Mouse (Mus musculus): ENCODE measurements around the gene Cd79a. TPM values are rescaled to one million over a fixed set of nuclear protein-coding genes. Genes with fewer than 3 reads are reported as not detected.

The Cd79a gene
- polyA plus RNA-seq, 1 experiment from 2014 or later, result 0.52 TPM

DNA sequence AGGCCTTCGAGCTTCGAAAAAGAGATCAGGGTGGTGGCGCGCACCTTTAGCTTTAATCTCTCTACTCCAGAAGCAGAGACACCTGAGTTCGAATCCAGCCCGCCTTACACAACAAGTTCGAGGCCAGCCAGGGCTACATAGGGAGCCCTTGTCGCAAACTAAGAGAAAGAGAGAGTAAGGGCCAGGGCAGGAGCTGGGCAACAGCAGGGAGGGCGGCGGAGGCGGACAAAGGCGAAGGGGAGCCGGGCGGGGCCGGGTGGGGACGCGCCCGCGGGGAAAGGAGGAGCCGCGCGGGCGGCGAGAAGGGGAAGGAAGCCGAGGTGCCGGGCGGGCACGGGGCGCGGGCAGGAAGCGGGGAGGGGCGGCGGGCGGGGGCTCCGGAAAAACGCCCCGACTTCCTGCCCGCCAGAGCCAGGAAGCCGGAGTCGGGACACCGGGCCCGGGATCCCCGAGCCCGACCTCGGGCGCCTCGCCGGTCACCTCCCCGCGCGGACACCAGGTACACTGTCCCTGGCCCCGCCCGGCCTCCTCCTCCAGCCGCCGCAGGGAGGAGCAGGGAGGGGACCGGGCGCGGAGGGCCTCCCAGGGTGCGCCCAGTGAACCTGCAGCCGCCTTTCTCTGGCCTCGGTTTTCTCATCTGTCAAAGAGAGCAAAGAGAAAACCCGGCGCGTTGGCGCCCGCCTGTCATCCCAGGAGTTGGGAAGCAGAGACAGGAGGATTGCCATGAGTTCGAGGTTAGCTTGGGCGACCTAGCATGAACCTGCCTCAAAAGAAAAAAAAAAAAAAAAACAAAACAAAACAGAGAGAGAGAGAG is 5.7 kb downstream of the Cd79a start, which contains the start of gene Arhgef1:
Gene Arhgef1, plus strand, starts transcription at position 283 of the 814 bp plus-strand sequence.
- ATAC-seq (ENCODE audit: borderline replicate concordance, extremely low read depth, low FRiP score, low TSS enrichment), result peak; percentile 26
- H3K27me3 ChIP-seq, result no peaks in the 10 kb centered on the region
- WGBS, result 4% methylated on average over 42 of the region's 68 CpGs
- peak within 1 kb of the TSS; percentile 61 for H3K9ac ChIP-seq
- peak within 1 kb of the TSS; percentile 60 for H3K4me3 ChIP-seq
- peaks cover 46% of the 10 kb centered on the region for H3K4me1 ChIP-seq
- H3K27ac ChIP-seq, result peak within 1 kb of the TSS; percentile 89
- H3K36me3 ChIP-seq, result 0 out of 2 replicates have a peak, but pooled peaks cover under 1% of the 10 kb centered on the region
- no peaks in the 10 kb centered on the region for H3K9me3 ChIP-seq
- H3K4me2 ChIP-seq, result peak within 1 kb of the TSS; percentile 81

DNA sequence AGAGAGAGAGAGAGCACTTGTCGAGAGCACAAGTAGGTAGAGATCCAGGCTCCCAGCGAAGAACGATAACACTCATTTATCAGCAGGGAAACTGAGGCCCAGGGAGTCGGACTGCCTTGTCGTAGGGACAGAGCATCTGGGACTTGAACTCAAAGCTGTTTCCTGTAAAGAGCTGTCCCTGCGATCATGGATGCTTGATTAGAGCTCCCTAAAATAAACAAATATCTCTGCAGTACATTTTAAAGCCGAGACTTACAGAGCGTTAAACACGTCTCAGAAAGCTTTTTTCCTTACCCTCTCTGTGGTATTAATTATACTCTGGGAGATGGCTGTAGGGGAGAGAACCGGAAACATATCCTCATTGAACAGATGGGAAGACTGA is 6.3 kb downstream of the Cd79a start:
- ATAC-seq (ENCODE audit: borderline replicate concordance, extremely low read depth, low FRiP score, low TSS enrichment), result no peak
- no peaks in the 10 kb centered on the region for H3K9me3 ChIP-seq
- H3K4me1 ChIP-seq, result peaks cover 49% of the 10 kb centered on the region
- peak overlapping the region; percentile 61 for H3K9ac ChIP-seq
- 13% methylated on average over 10 of the region's 10 CpGs for WGBS
- H3K27ac ChIP-seq, result peak overlapping the region; percentile 89
- H3K4me2 ChIP-seq, result peak overlapping the region; percentile 81
- no peaks in the 10 kb centered on the region for H3K27me3 ChIP-seq
- H3K36me3 ChIP-seq, result 0 out of 2 replicates have a peak, but pooled peaks cover 4% of the 10 kb centered on the region
- peak overlapping the region; percentile 60 for H3K4me3 ChIP-seq

DNA sequence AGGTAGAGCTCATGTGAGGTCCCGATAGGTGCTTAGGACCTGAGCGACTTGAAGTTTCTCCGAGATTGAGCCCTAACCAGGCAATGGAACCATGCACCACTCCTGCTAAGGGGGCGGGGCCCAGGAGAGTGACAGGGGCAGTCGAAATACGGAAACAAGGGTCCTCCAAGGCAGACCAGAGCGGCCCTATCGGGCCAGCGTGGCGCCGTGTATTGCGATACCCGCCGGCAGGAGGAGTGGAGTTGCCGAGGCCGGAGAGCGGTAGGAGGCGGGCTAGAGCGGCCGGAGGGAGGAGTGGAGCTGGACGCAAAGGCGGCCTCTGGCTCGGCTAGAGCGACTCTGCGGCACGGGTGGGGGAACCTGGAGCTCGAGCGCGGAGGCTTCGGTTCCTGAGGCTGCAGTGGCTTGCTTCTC is 6.9 kb downstream of the Cd79a start:
- WGBS, result 1% methylated on average over 30 of the region's 30 CpGs
- H3K9ac ChIP-seq, result peak overlapping the region; percentile 75
- peak overlapping the region; percentile 60 for H3K4me3 ChIP-seq
- peaks cover 8% of the 10 kb centered on the region; the same call in 1 of the 2 replicates for H3K36me3 ChIP-seq
- H3K27me3 ChIP-seq, result no peaks in the 10 kb centered on the region
- ATAC-seq (ENCODE audit: borderline replicate concordance, extremely low read depth, low FRiP score, low TSS enrichment), result peak; percentile 96
- H3K9me3 ChIP-seq, result no peaks in the 10 kb centered on the region
- peak overlapping the region; percentile 81 for H3K4me2 ChIP-seq
- H3K27ac ChIP-seq, result peak overlapping the region; percentile 89
- H3K4me1 ChIP-seq, result peaks cover 49% of the 10 kb centered on the region

DNA sequence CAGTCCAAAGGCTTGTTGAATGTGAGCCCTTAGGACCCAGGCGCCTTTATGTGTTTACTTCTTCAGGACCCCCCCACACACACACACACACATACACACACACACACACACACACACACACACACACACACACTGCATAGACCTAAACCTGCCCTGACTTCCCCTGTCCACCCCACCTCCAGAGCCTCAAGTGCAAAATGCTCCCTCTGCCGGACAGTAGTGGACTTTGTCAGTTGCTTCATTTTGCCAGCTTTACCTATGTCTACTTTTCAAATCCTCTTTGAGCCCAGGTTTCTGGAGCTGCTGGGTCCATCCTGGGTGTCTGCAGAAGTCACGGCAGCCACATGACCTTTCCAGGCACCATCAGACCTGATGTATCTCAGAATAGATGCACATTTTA is 7.8 kb downstream of the Cd79a start:
- H3K4me3 ChIP-seq, result peak overlapping the region; percentile 60
- peak overlapping the region; percentile 75 for H3K9ac ChIP-seq
- no peaks in the 10 kb centered on the region for H3K9me3 ChIP-seq
- ATAC-seq (ENCODE audit: borderline replicate concordance, extremely low read depth, low FRiP score, low TSS enrichment), result no peak
- H3K27ac ChIP-seq, result peak overlapping the region; percentile 81; the same call in 1 of the 2 replicates
- H3K4me1 ChIP-seq, result peaks cover 49% of the 10 kb centered on the region
- WGBS, result 11% methylated on average over 3 of the region's 3 CpGs
- H3K4me2 ChIP-seq, result peak overlapping the region; percentile 81
- peaks cover 14% of the 10 kb centered on the region; the same call in 1 of the 2 replicates for H3K36me3 ChIP-seq
- H3K27me3 ChIP-seq, result no peaks in the 10 kb centered on the region

DNA sequence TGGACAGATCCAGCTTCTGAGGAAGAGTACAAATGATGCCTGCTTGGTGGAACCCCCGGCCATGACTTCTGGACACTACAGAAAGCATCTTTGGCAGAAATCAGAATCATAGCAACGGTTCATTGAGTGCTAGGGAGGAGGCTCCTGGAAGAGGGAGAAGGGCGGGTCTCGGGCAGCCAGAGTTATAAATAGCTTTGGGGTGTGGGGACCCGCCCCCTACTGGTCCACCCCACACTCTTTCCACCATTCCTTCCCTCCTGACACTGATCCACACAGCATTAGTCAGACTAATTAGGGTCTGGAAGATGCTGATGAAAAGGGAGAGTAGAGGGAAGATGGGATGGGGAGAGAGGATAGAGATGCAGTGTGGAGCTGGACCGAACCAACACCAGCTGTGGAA is 9.4 kb downstream of the Cd79a start:
- no peaks in the 10 kb centered on the region for H3K27me3 ChIP-seq
- H3K9ac ChIP-seq, result no peak overlapping the region
- no peaks in the 10 kb centered on the region for H3K9me3 ChIP-seq
- peaks cover 49% of the 10 kb centered on the region for H3K4me1 ChIP-seq
- H3K4me3 ChIP-seq, result no peak overlapping the region
- peaks cover 25% of the 10 kb centered on the region; the same call in 1 of the 2 replicates for H3K36me3 ChIP-seq
- peak overlapping the region; percentile 46; the same call in 1 of the 2 replicates for H3K27ac ChIP-seq
- H3K4me2 ChIP-seq, result peak overlapping the region; percentile 41
- no peak for ATAC-seq (ENCODE audit: borderline replicate concordance, extremely low read depth, low FRiP score, low TSS enrichment)
- 19% methylated on average over 6 of the region's 6 CpGs for WGBS

DNA sequence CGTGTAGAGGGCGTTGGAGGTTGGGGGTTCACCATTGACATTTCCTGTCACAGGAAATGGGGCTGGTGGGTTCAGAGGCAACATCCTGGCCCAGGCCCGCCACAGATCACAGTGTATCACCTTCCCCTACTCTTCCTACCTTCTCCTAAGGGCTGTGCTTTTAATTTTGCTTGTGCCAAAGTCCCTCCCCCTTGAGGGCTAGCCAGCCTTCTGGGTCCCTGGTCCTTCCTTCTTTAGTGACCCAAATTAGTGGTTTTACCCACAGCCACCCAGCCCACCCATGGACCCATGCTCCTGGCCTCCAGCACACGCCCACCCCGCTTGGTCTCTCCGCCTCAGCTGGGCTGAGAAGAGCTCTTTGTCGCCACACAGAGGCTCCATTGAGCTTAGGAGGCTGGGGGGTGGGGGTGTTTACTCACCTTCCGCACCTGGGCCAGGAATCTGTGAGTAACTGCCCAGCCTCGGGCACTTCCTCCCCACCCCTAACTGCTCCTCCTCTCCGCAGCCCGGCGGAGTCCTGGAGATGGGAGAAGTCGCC is 10.1 kb downstream of the Cd79a start:
- Histone ChIP-seq H3K9ac (no peak overlapping the region; the same call in 1 of the 2 replicates), H3K4me2 (peak overlapping the region; percentile 41), H3K4me1 (peaks cover 43% of the 10 kb centered on the region), H3K27ac (peak overlapping the region; percentile 46), H3K27me3 (no peaks in the 10 kb centered on the region), H3K9me3 (no peaks in the 10 kb centered on the region), H3K36me3 (peaks cover 32% of the 10 kb centered on the region; the same call in 1 of the 2 replicates), H3K4me3 (peak overlapping the region; percentile 16)
- WGBS, result 26% methylated on average over 13 of the region's 13 CpGs
- no peak for ATAC-seq (ENCODE audit: borderline replicate concordance, extremely low read depth, low FRiP score, low TSS enrichment)

DNA sequence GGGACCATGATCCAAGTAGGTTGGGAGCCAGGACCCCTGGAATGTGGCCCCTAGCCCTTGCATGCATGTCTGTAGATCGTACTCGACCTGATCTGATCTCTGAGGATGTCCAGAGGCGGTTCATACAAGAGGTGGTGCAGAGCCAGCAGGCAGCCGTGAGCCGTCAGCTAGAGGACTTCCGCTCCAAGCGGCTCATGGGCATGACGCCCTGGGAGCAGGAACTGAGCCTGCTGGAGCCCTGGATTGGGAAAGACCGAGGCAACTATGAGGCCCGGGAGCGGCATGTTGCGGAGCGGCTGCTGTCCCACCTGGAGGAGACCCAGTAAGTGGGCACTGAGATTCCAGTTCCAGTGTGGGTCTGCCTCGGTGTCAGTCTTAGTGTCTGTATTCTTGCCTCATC is 15.3 kb downstream of the Cd79a start:
- ATAC-seq (ENCODE audit: borderline replicate concordance, extremely low read depth, low FRiP score, low TSS enrichment), result no peak
- 92% methylated on average over 14 of the region's 14 CpGs for WGBS
- Histone ChIP-seq H3K36me3 (peaks cover 55% of the 10 kb centered on the region), H3K9me3 (no peaks in the 10 kb centered on the region), H3K4me2 (no peak overlapping the region), H3K4me1 (peaks cover 6% of the 10 kb centered on the region), H3K27me3 (no peaks in the 10 kb centered on the region), H3K9ac (no peak overlapping the region), H3K4me3 (no peak overlapping the region), H3K27ac (no peak overlapping the region)

DNA sequence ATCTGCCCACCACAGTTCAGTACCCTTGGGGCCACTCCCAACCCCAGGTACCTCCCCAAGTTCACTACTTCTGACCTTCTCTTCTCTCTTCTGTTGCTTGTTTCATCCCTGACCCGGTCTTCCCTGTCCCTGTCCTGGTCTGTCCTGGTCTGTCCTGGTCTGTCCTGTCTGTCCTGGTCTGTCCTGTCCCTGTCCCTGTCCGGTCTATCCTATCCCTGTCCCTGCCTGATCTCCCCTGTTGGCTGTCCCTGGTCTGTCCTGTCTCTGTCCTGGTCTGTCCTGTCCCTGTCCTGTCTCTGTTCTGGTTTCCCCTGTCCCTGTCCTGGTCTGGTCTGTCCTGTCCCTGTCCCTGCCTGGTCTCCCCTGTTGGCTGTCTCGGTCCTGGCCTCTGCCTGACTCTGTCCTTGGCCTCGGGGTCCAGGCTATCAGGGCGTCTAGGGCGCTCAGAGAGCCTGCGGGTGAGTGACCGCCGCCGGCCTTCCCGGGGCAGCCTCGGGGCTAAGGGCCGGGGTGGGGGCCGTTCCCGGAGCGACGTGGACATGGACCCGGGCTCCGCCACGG is 21.7 kb downstream of the Cd79a start:
- no peak overlapping the region for H3K9ac ChIP-seq
- H3K27ac ChIP-seq, result no peak overlapping the region

DNA sequence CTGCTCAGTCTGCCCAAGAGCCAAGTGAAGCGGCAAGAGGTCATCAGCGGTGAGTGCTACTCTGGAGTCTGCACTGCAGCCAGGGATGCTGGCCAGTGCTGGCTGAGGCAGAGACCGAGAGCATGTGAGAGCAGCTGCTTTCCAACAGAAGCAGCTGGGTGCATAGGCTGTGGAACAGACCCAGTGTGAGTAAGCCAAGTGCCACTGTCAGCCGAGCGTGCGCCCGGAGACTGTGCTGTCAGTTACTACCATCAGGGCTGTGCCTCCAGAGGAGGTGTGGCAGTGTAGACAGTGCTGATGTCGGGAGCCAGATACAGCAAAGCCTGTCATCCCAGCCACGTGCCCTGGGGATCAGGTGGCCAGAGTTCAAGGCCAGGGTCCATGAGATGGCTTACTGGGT is 22.5 kb downstream of the Cd79a start:
- peaks cover 78% of the 10 kb centered on the region for H3K36me3 ChIP-seq
- no peak overlapping the region for H3K9ac ChIP-seq
- H3K4me2 ChIP-seq, result no peak overlapping the region
- no peak overlapping the region for H3K4me3 ChIP-seq
- ATAC-seq (ENCODE audit: borderline replicate concordance, extremely low read depth, low FRiP score, low TSS enrichment), result no peak
- H3K27me3 ChIP-seq, result no peaks in the 10 kb centered on the region
- H3K27ac ChIP-seq, result no peak overlapping the region
- 85% methylated on average over 9 of the region's 9 CpGs for WGBS
- H3K9me3 ChIP-seq, result no peaks in the 10 kb centered on the region
- no peaks in the 10 kb centered on the region for H3K4me1 ChIP-seq

More for the DNA sequence above, 21.7 kb downstream of the Cd79a start:
- no peak overlapping the region for H3K4me3 ChIP-seq
- ATAC-seq (ENCODE audit: borderline replicate concordance, extremely low read depth, low FRiP score, low TSS enrichment), result peak; percentile 49
- H3K9me3 ChIP-seq, result no peaks in the 10 kb centered on the region
- H3K4me1 ChIP-seq, result no peaks in the 10 kb centered on the region
- peaks cover 69% of the 10 kb centered on the region for H3K36me3 ChIP-seq
- H3K27me3 ChIP-seq, result no peaks in the 10 kb centered on the region
- WGBS, result 88% methylated on average over 20 of the region's 20 CpGs
- no peak overlapping the region for H3K4me2 ChIP-seq

DNA sequence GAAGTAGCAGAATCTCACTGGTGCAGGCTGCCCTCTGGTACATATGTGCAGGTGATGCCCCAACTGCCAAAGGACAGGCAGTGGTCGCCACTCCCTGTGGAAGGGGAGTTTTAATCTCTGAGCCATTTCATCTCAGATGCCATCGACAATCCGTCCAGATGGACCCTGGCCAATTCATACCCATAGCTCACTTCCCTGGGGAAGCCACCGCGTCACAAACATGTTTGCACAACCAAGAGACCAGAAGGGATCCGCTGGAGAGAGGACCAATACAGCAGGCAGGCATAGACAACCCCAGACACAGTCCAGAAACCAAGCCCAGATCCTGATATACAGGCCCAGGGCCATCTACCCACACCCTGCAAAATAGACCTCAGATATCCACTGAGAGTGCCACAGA is 33.3 kb downstream of the Cd79a start:
- Histone ChIP-seq H3K4me3 (no peak overlapping the region), H3K4me2 (no peak overlapping the region), H3K27me3 (peaks cover 73% of the 10 kb centered on the region), H3K27ac (no peak overlapping the region), H3K36me3 (peaks cover 14% of the 10 kb centered on the region), H3K4me1 (no peaks in the 10 kb centered on the region), H3K9me3 (no peaks in the 10 kb centered on the region), H3K9ac (no peak overlapping the region)
- WGBS, result 38% methylated on average over 6 of the region's 6 CpGs
- ATAC-seq (ENCODE audit: borderline replicate concordance, extremely low read depth, low FRiP score, low TSS enrichment), result no peak

DNA sequence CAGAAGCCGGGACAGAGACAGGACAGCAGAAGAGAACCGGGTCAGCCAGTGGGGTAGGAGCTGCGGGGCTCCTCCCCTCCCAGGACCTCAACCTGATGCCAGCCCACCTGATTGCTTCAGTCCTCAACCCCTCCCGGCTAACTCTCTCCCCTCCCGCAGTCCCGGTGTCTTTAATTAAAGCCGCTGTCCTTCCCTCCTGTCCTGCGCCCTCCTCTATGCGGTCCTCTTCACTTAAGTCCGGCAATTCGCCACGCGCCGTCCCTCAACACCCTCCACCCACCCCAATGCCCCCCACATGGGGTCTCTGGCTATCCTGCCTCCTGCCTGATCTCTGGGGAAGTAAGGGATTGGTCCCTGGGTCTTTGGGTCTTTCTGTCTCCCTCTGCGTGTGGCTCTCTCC is 34.5 kb downstream of the Cd79a start:
- Histone ChIP-seq H3K4me3 (no peak overlapping the region), H3K27ac (no peak overlapping the region), H3K27me3 (peaks cover 85% of the 10 kb centered on the region), H3K9me3 (no peaks in the 10 kb centered on the region), H3K4me2 (no peak overlapping the region), H3K9ac (no peak overlapping the region), H3K4me1 (no peaks in the 10 kb centered on the region), H3K36me3 (peaks cover 6% of the 10 kb centered on the region; the same call in 1 of the 2 replicates)
- WGBS, result 2% methylated on average over 15 of the region's 15 CpGs
- no peak for ATAC-seq (ENCODE audit: borderline replicate concordance, extremely low read depth, low FRiP score, low TSS enrichment)

DNA sequence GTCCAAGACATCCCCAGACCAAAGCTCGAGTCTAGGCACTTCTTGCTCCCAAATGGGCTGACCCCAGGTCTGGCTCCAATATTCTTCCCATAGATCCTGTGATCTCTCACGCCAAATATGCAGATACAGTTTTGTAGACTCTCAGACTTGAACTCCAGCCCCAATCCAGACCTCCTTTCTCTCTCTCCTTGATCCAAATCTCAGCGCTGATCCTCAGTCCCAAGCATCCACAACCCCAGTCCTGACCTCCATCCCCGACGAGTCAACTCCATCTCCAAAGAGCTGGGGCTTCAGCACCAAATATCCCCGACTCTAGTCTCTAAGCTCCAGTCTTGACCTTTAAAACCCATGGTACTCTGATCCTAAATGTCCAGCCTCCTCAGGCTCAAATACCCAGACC is 46.5 kb downstream of the Cd79a start:
- WGBS, result 8% methylated on average over 6 of the region's 6 CpGs

More for the DNA sequence above, 46.5 kb downstream of the Cd79a start:
- H3K27me3 ChIP-seq, result peaks cover 100% of the 10 kb centered on the region
- no peak overlapping the region for H3K9ac ChIP-seq
- H3K27ac ChIP-seq, result no peak overlapping the region
- no peaks in the 10 kb centered on the region for H3K36me3 ChIP-seq
- no peak for ATAC-seq (ENCODE audit: borderline replicate concordance, extremely low read depth, low FRiP score, low TSS enrichment)
- no peak overlapping the region for H3K4me3 ChIP-seq
- H3K9me3 ChIP-seq, result no peaks in the 10 kb centered on the region
- no peak overlapping the region for H3K4me2 ChIP-seq
- H3K4me1 ChIP-seq, result peaks cover 7% of the 10 kb centered on the region

Measured in lung, embryonic 15.5 days (tissue).